Mouse (Mus musculus): ENCODE measurements around the gene Olfr279. TPM values are rescaled to one million over a fixed set of nuclear protein-coding genes. Genes with fewer than 3 reads are reported as not detected.

The Olfr279 gene
- polyA plus RNA-seq, 1 experiment: 0.10 TPM

DNA sequence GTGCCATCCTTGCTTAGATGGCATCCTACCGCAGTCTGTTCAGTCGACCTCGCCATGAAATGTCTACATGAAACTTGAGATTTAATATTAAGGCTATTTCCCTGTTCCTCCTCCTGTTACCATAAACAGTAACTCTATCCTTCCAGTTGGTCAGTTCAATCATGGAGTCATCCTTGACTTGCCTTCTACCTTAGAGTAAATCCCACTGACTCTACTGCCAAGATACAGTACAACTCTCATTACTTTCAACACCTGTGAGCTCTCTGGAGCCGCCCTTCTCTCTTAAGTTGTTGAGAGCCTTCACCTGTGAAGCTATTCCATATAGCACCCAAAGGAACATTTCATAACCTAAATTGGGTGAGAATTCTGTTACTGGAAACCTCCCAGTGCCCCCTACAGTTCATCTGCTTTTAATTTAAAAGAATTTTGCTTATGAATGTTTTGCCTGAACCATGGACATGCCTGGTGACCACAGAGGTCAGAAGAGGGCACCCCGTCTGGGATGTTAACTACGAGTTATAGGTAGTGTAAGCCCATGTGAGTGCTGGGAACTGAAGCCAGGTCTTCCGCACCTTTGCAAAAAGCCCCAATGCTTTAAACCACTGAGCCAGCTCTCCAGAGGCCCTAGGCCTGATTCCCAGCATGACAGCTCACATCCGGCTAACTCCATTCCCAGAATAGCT is 44.8 kb downstream of the Olfr279 start:
- H3K27me3 ChIP-seq (ENCODE audit: control insufficient read depth, insufficient read depth, low read length, poor library complexity, severe bottlenecking): no peaks in the 10 kb centered on the region
- peaks cover 29% of the 10 kb centered on the region for H3K36me3 ChIP-seq (ENCODE audit: control insufficient read depth, insufficient read depth, low read length, poor library complexity, severe bottlenecking)
- H3K9me3 ChIP-seq (replicated peaks; ENCODE audit: control insufficient read depth, insufficient read depth, low read length, poor library complexity, severe bottlenecking): no peaks in the 10 kb centered on the region
- no peak overlapping the region for H3K9ac ChIP-seq (ENCODE audit: low read depth, poor library complexity, severe bottlenecking)
- H3K4me3 ChIP-seq (ENCODE audit: low read depth, low read length): no peak overlapping the region
- TF ChIP-seq POLR2A (IDR thresholded peaks at IDR 0.05; ENCODE audit: insufficient read depth, low read length): no peak
- no peak for TF ChIP-seq EP300 (IDR thresholded peaks at IDR 0.05; ENCODE audit: insufficient read depth, low read depth, low read length)
- TF ChIP-seq CTCF (IDR thresholded peaks at IDR 0.05; ENCODE audit: low read depth, low read length): no peak
- H3K4me1 ChIP-seq (ENCODE audit: control insufficient read depth, insufficient read depth, low read length): no peaks in the 10 kb centered on the region
- H3K27ac ChIP-seq (ENCODE audit: insufficient read depth, low read length): no peak overlapping the region

- Histone ChIP-seq H3K4me1 (ENCODE audit: control insufficient read depth, insufficient read depth, low read length) (no peaks in the 10 kb centered on the region), H3K9ac (ENCODE audit: low read depth, poor library complexity, severe bottlenecking) (no peak overlapping the region), H3K27ac (ENCODE audit: insufficient read depth, low read length) (no peak overlapping the region), H3K4me3 (ENCODE audit: low read depth, low read length) (no peak overlapping the region), H3K36me3 (ENCODE audit: control insufficient read depth, insufficient read depth, low read length, poor library complexity, severe bottlenecking) (peaks cover 30% of the 10 kb centered on the region), H3K9me3 (replicated peaks; ENCODE audit: control insufficient read depth, insufficient read depth, low read length, poor library complexity, severe bottlenecking) (no peaks in the 10 kb centered on the region), H3K27me3 (ENCODE audit: control insufficient read depth, insufficient read depth, low read length, poor library complexity, severe bottlenecking) (no peaks in the 10 kb centered on the region)
- TF ChIP-seq EP300 (IDR thresholded peaks at IDR 0.05; ENCODE audit: insufficient read depth, low read depth, low read length) (no peak), CTCF (IDR thresholded peaks at IDR 0.05; ENCODE audit: low read depth, low read length) (no peak), POLR2A (IDR thresholded peaks at IDR 0.05; ENCODE audit: insufficient read depth, low read length) (no peak)
These were observed 45.7 kb downstream of the Olfr279 start for GRCm38 (mm10) chr15:98537923-98538322.

GRCm38 (mm10) chr15:98541064-98541463 is 48.9 kb downstream of the Olfr279 start:
- no peaks in the 10 kb centered on the region for H3K27me3 ChIP-seq (ENCODE audit: control insufficient read depth, insufficient read depth, low read length, poor library complexity, severe bottlenecking)
- no peak overlapping the region for H3K4me3 ChIP-seq (ENCODE audit: low read depth, low read length)
- no peaks in the 10 kb centered on the region for H3K4me1 ChIP-seq (ENCODE audit: control insufficient read depth, insufficient read depth, low read length)
- H3K36me3 ChIP-seq (ENCODE audit: control insufficient read depth, insufficient read depth, low read length, poor library complexity, severe bottlenecking): peaks cover 48% of the 10 kb centered on the region
- no peaks in the 10 kb centered on the region for H3K9me3 ChIP-seq (replicated peaks; ENCODE audit: control insufficient read depth, insufficient read depth, low read length, poor library complexity, severe bottlenecking)
- no peak for TF ChIP-seq EP300 (IDR thresholded peaks at IDR 0.05; ENCODE audit: insufficient read depth, low read depth, low read length)
- no peak for TF ChIP-seq POLR2A (IDR thresholded peaks at IDR 0.05; ENCODE audit: insufficient read depth, low read length)
- no peak for TF ChIP-seq CTCF (IDR thresholded peaks at IDR 0.05; ENCODE audit: low read depth, low read length)
- H3K27ac ChIP-seq (ENCODE audit: insufficient read depth, low read length): no peak overlapping the region
- H3K9ac ChIP-seq (ENCODE audit: low read depth, poor library complexity, severe bottlenecking): no peak overlapping the region

DNA sequence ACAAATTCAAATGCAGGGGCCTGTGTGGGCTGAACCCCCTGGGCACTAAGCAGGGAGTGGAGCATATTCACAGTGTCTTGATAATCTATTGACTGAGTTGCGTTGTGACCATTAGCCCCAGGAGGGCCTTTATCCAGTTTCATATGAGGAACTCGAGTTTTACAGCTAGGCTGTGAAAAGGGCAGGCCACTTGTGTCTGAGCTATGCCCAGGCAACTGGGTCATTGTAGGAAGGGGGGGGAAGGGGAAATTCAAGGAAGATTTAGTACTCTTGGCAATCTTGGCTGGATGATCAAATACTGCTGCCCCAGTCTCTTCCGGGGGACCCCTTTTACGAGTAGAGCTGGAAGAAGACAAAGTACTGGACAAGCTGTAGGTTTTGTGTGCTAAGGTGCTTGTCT is 51.1 kb downstream of the Olfr279 start:
- no peak for TF ChIP-seq EP300 (IDR thresholded peaks at IDR 0.05; ENCODE audit: insufficient read depth, low read depth, low read length)
- no peak for TF ChIP-seq CTCF (IDR thresholded peaks at IDR 0.05; ENCODE audit: low read depth, low read length)
- no peak for TF ChIP-seq POLR2A (IDR thresholded peaks at IDR 0.05; ENCODE audit: insufficient read depth, low read length)
- 0 out of 2 replicates have a peak overlapping the region, but pooled peaks have one; percentile 3 for H3K27ac ChIP-seq (ENCODE audit: insufficient read depth, low read length)
- H3K9ac ChIP-seq (ENCODE audit: low read depth, poor library complexity, severe bottlenecking): no peak overlapping the region
- H3K4me1 ChIP-seq (ENCODE audit: control insufficient read depth, insufficient read depth, low read length): no peaks in the 10 kb centered on the region
- peaks cover 60% of the 10 kb centered on the region for H3K36me3 ChIP-seq (ENCODE audit: control insufficient read depth, insufficient read depth, low read length, poor library complexity, severe bottlenecking)
- no peaks in the 10 kb centered on the region for H3K9me3 ChIP-seq (replicated peaks; ENCODE audit: control insufficient read depth, insufficient read depth, low read length, poor library complexity, severe bottlenecking)
- H3K27me3 ChIP-seq (ENCODE audit: control insufficient read depth, insufficient read depth, low read length, poor library complexity, severe bottlenecking): no peaks in the 10 kb centered on the region
- H3K4me3 ChIP-seq (ENCODE audit: low read depth, low read length): no peak overlapping the region

DNA sequence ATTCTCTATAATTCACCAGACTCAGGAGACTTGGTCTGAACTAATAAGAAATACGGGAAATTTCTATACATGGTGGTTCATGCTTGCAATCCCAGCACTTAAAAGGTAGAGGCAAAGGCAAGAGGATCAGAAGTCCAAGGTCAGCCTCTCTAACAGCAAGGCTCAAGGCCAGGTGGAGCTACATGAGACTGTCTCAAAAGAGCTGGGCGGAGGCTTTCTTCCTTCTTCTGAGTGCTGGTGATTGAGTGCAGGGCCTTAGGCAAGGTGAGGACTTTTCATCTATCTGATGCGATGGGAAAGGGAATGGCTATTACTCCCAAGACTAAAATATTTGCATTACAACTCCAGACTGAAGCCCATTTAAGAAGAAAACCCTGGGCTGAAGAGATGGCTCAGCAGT is 52.9 kb downstream of the Olfr279 start:
- H3K4me3 ChIP-seq (ENCODE audit: low read depth, low read length): no peak overlapping the region
- TF ChIP-seq CTCF (IDR thresholded peaks at IDR 0.05; ENCODE audit: low read depth, low read length) (no peak), POLR2A (IDR thresholded peaks at IDR 0.05; ENCODE audit: insufficient read depth, low read length) (no peak), EP300 (IDR thresholded peaks at IDR 0.05; ENCODE audit: insufficient read depth, low read depth, low read length) (0 out of 2 replicates have a peak, but pooled peaks have one; percentile 40)
- H3K27ac ChIP-seq (ENCODE audit: insufficient read depth, low read length): peak overlapping the region; percentile 73
- no peaks in the 10 kb centered on the region for H3K27me3 ChIP-seq (ENCODE audit: control insufficient read depth, insufficient read depth, low read length, poor library complexity, severe bottlenecking)
- peaks cover 61% of the 10 kb centered on the region for H3K36me3 ChIP-seq (ENCODE audit: control insufficient read depth, insufficient read depth, low read length, poor library complexity, severe bottlenecking)
- H3K4me1 ChIP-seq (ENCODE audit: control insufficient read depth, insufficient read depth, low read length): no peaks in the 10 kb centered on the region
- no peaks in the 10 kb centered on the region for H3K9me3 ChIP-seq (replicated peaks; ENCODE audit: control insufficient read depth, insufficient read depth, low read length, poor library complexity, severe bottlenecking)
- H3K9ac ChIP-seq (ENCODE audit: low read depth, poor library complexity, severe bottlenecking): no peak overlapping the region

- no peaks in the 10 kb centered on the region for H3K4me1 ChIP-seq (ENCODE audit: control insufficient read depth, insufficient read depth, low read length)
- no peaks in the 10 kb centered on the region for H3K27me3 ChIP-seq (ENCODE audit: control insufficient read depth, insufficient read depth, low read length, poor library complexity, severe bottlenecking)
- H3K9ac ChIP-seq (ENCODE audit: low read depth, poor library complexity, severe bottlenecking): no peak overlapping the region
- H3K36me3 ChIP-seq (ENCODE audit: control insufficient read depth, insufficient read depth, low read length, poor library complexity, severe bottlenecking): peaks cover 68% of the 10 kb centered on the region
- no peaks in the 10 kb centered on the region for H3K9me3 ChIP-seq (replicated peaks; ENCODE audit: control insufficient read depth, insufficient read depth, low read length, poor library complexity, severe bottlenecking)
- H3K27ac ChIP-seq (ENCODE audit: insufficient read depth, low read length): no peak overlapping the region
- no peak for TF ChIP-seq POLR2A (IDR thresholded peaks at IDR 0.05; ENCODE audit: insufficient read depth, low read length)
- no peak for TF ChIP-seq EP300 (IDR thresholded peaks at IDR 0.05; ENCODE audit: insufficient read depth, low read depth, low read length)
- no peak for TF ChIP-seq CTCF (IDR thresholded peaks at IDR 0.05; ENCODE audit: low read depth, low read length)
- H3K4me3 ChIP-seq (ENCODE audit: low read depth, low read length): no peak overlapping the region
These were observed 54.6 kb downstream of the Olfr279 start for GRCm38 (mm10) chr15:98546843-98547242.

Other genes with a start within 250 kb of the Olfr279 start
- not detected in 2 replicates for gene H1fnt, start 235.1 kb upstream of the Olfr279 start, polyA plus RNA-seq (2011; ENCODE audit: insufficient read depth, insufficient read length, low read depth, missing spikeins)
- gene Zfp641, start 196.2 kb upstream of the Olfr279 start, polyA plus RNA-seq (2011; ENCODE audit: insufficient read depth, insufficient read length, low read depth, missing spikeins): 0.18 and 0.52 TPM in 2 replicates
- not detected in 2 replicates for gene Olfr285, start 175.0 kb upstream of the Olfr279 start, polyA plus RNA-seq (2011; ENCODE audit: insufficient read depth, insufficient read length, low read depth, missing spikeins)
- gene Olfr284, start 151.4 kb upstream of the Olfr279 start, polyA plus RNA-seq (2011; ENCODE audit: insufficient read depth, insufficient read length, low read depth, missing spikeins): not detected in 2 replicates
- not detected in 2 replicates for gene Olfr283, start 111.5 kb upstream of the Olfr279 start, polyA plus RNA-seq (2011; ENCODE audit: insufficient read depth, insufficient read length, low read depth, missing spikeins)
- not detected in 2 replicates for gene Olfr282, start 61.2 kb upstream of the Olfr279 start, polyA plus RNA-seq (2011; ENCODE audit: insufficient read depth, insufficient read length, low read depth, missing spikeins)
- gene Olfr281, start 39.8 kb upstream of the Olfr279 start, polyA plus RNA-seq (2011; ENCODE audit: insufficient read depth, insufficient read length, low read depth, missing spikeins): not detected in 2 replicates
- not detected in 2 replicates for gene OR5BS1P, start 22.5 kb upstream of the Olfr279 start, polyA plus RNA-seq (2011; ENCODE audit: insufficient read depth, insufficient read length, low read depth, missing spikeins)
- not detected in 2 replicates for gene Lalba, start 9.7 kb upstream of the Olfr279 start, polyA plus RNA-seq (2011; ENCODE audit: insufficient read depth, insufficient read length, low read depth, missing spikeins)
- 116 and 119 TPM in 2 replicates for gene Kansl2, start 41.9 kb downstream of the Olfr279 start, polyA plus RNA-seq (2011; ENCODE audit: insufficient read depth, insufficient read length, low read depth, missing spikeins)
- gene Ccnt1, start 78.5 kb downstream of the Olfr279 start, polyA plus RNA-seq (2011; ENCODE audit: insufficient read depth, insufficient read length, low read depth, missing spikeins): 66.8 and 73.1 TPM in 2 replicates
- 1.7 and 2.6 TPM in 2 replicates for gene 4930415O20Rik, start 78.6 kb downstream of the Olfr279 start, polyA plus RNA-seq (2011; ENCODE audit: insufficient read depth, insufficient read length, low read depth, missing spikeins)
- 12.5 and 12.8 TPM in 2 replicates for gene Adcy6, start 117.7 kb downstream of the Olfr279 start, polyA plus RNA-seq (2011; ENCODE audit: insufficient read depth, insufficient read length, low read depth, missing spikeins)
- gene Cacnb3, start 138.4 kb downstream of the Olfr279 start, polyA plus RNA-seq (2011; ENCODE audit: insufficient read depth, insufficient read length, low read depth, missing spikeins): 16.8 and 18.7 TPM in 2 replicates
- gene Ddx23, start 170.5 kb downstream of the Olfr279 start, polyA plus RNA-seq (2011; ENCODE audit: insufficient read depth, insufficient read length, low read depth, missing spikeins): 121 TPM in 2 replicates
- gene Rnd1, start 185.1 kb downstream of the Olfr279 start, polyA plus RNA-seq (2011; ENCODE audit: insufficient read depth, insufficient read length, low read depth, missing spikeins): 3.4 and 3.7 TPM in 2 replicates
- gene Ccdc65, start 215.8 kb downstream of the Olfr279 start, polyA plus RNA-seq (2011; ENCODE audit: insufficient read depth, insufficient read length, low read depth, missing spikeins): 0.85 TPM in 1 of 2 replicates, not detected in the other
- gene Fkbp11, start 235.8 kb downstream of the Olfr279 start, polyA plus RNA-seq (2011; ENCODE audit: insufficient read depth, insufficient read length, low read depth, missing spikeins): 28.2 and 30.0 TPM in 2 replicates